Mouse (Mus musculus) embryonic facial prominence, embryonic 11.5 days (tissue): ENCODE measurements at regions not wholly inside any gene's neighbourhood (a gene's known extent, or its start where the extent isn't known, plus 50 kb on each side); places are given as distances from the start of the nearest gene placed in this dataset.

Experiments
- ATAC-seq: fragments of 200-750 bp; cut with Nextera tagmentation; replicated peaks from 2 replicates; pipeline ENCODE4 v1.8.0; 2017; ENCODE audit warnings: low read depth; ENCODE audit not compliant: insufficient number of reproducible peaks, low FRiP score, low TSS enrichment
- DNase-seq: peaks from one replicate; pipeline ENCODE4 v3.0.0-alpha.2; 2015; ENCODE audit warnings: low spot score
- H3K27ac ChIP-seq: fragments of 300-500 bp; sonication (generic); replicated peaks from 2 replicates; pipeline ENCODE4 v1.5.1; 2014; ENCODE audit warnings: mild to moderate bottlenecking, low read depth, low read length, control low read depth
- H3K27me3 ChIP-seq: fragments of 300-500 bp; sonication (generic); 2 replicates; pipeline ENCODE4 v1.6.1; 2014; ENCODE audit warnings: mild to moderate bottlenecking, low read length, moderate library complexity, mixed read lengths; ENCODE audit not compliant: control insufficient read depth, insufficient read depth
- H3K36me3 ChIP-seq: fragments of 300-500 bp; sonication (generic); replicated peaks from 2 replicates; pipeline ENCODE4 v1.6.1; 2014; ENCODE audit warnings: low read depth, mild to moderate bottlenecking, low read length, moderate library complexity, mixed read lengths; ENCODE audit not compliant: control insufficient read depth, insufficient read depth
- H3K4me1 ChIP-seq: fragments of 300-500 bp; sonication (generic); 2 replicates; pipeline ENCODE4 v1.6.1; 2014; ENCODE audit warnings: low read length, mixed read lengths; ENCODE audit not compliant: control insufficient read depth, insufficient read depth
- H3K4me2 ChIP-seq: fragments of 300-500 bp; sonication (generic); 2 replicates; pipeline ENCODE4 v1.6.1; 2014; ENCODE audit warnings: low read depth, mild to moderate bottlenecking, control low read depth, low read length, moderate library complexity
- H3K4me3 ChIP-seq: fragments of 300-500 bp; sonication (generic); 2 replicates; pipeline ENCODE4 v1.5.1; 2014; ENCODE audit warnings: low read depth, low read length, control low read depth
- H3K9ac ChIP-seq: fragments of 300-500 bp; sonication (generic); replicated peaks from 2 replicates; pipeline ENCODE4 v1.6.1; 2014; ENCODE audit warnings: mild to moderate bottlenecking, control low read depth, low read length
- H3K9me3 ChIP-seq: fragments of 300-500 bp; sonication (generic); replicated peaks from 2 replicates; pipeline ENCODE4 v1.6.1; 2016; ENCODE audit warnings: mild to moderate bottlenecking, low read length, inconsistent platforms, mixed read lengths; ENCODE audit not compliant: control insufficient read depth
- WGBS: fragments of 180-500 bp; shearing (Covaris S2); extraction: QIAGEN DNeasy Blood & Tissue Kit; methylation state at CpG from one replicate; pipeline ENCODE4 v1.1.7; 2014; 5-methylcytosine and 5-hydroxymethylcytosine counted together

DNA sequence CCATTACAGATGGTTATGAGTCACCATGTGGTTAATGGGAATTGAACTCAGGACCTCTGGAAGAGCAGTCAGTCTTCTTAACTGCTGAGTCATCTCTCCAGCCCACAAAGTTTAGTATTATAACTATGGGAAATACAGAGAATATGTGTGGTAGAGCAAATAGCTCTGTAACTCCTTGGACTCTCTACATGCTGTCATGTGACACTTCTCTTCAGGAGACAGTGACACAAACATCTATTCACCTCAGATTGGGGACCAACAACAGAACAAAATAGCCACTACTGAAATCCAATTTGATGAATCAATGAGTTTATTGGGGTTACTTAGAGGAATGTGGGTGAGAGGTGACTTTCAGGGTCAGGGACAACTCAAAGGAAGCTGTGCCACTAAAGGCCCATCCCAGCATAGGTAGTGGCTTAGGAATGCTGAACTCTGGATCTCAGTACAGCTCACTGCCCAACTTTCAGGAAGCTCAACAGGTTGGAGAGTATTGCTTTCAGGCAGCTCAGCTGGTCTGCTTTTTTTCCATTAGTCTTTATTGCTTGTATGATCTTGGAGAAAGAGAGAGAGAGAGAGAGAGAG lies 71.8 kb upstream of the Ralgapa2 start:
- H3K4me2 ChIP-seq = no peak overlapping the region
- H3K9ac ChIP-seq = no peak overlapping the region
- H3K27ac ChIP-seq = no peak overlapping the region
- H3K36me3 ChIP-seq = no peaks in the 10 kb centered on the region
- H3K4me3 ChIP-seq = no peak overlapping the region
- ATAC-seq = no peak
- no peaks in the 10 kb centered on the region for H3K9me3 ChIP-seq
- H3K27me3 ChIP-seq = no peaks in the 10 kb centered on the region
- no peaks in the 10 kb centered on the region for H3K4me1 ChIP-seq
- DNase-seq = no peak

DNA sequence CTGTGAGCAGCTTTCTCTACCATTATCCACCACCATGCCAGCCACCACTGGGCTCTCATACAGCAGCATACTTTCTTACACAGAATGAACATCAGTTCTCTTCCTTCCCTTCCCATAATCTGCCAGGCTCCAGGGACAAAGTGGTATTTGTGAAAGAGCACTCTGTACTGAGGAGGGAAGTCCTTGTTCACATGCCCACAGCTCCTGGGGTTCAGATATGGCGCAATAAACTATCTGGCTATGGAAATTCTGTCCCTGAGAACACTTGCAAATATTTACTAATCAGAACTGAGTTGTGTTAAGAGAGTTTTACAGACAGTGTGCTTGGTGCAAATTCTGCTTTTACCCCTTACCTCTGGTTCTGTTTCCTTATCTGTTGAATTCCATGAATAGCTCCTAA lies 74.2 kb upstream of the Ralgapa2 start:
- H3K36me3 ChIP-seq = no peaks in the 10 kb centered on the region
- ATAC-seq (no peak), DNase-seq (no peak)
- H3K9me3 ChIP-seq = no peaks in the 10 kb centered on the region
- no peak overlapping the region for H3K4me3 ChIP-seq
- WGBS = 82% methylated on average over 1 of the region's 1 CpGs
- H3K9ac ChIP-seq = no peak overlapping the region
- H3K27me3 ChIP-seq = no peaks in the 10 kb centered on the region
- no peak overlapping the region for H3K4me2 ChIP-seq
- H3K27ac ChIP-seq = no peak overlapping the region
- H3K4me1 ChIP-seq = no peaks in the 10 kb centered on the region

DNA sequence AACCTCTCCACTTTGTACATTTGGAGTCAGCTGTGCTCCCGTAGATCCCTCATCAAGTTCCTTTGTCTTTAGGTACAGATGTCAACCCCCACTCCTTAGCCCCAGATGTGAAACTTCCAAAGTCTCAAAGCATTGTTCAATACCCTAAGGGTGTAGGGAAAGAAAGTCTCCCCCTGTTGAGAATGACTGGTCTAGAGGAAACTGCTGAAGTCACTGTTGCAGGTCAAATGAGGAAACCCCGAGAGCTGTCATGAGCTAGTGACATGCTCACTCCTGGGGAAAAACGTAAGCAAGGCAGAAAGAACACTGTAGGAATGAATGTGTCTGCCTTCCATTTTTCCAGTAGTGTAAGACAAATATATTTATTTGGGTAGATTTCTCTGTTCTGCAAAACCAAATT lies 74.8 kb upstream of the Ralgapa2 start:
- Histone ChIP-seq H3K4me1 (no peaks in the 10 kb centered on the region), H3K36me3 (no peaks in the 10 kb centered on the region), H3K9me3 (no peaks in the 10 kb centered on the region), H3K4me3 (no peak overlapping the region), H3K27me3 (no peaks in the 10 kb centered on the region), H3K9ac (no peak overlapping the region), H3K27ac (no peak overlapping the region), H3K4me2 (no peak overlapping the region)
- 43% methylated on average over 3 of the region's 3 CpGs for WGBS
- no peak for ATAC-seq
- DNase-seq = no peak

DNA sequence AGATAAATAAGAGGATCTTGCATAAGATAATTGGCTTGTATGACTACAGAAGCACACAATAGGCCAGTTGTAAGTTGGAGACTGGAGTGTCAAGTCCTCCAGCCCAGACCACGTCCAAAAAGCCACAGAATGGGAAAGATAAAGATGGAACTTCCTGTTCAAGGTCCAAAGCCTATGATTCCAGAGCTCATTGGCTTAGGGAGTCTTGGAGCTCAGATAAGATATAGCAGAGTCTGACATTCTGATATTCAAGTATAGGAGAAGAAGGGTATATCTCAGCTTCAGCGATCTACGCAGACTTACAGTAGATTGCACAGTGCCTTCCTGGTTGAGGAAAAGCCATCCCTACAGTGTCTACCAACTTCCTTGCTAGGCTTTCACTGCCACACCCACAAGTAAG lies 77.7 kb upstream of the Ralgapa2 start:
- H3K4me3 ChIP-seq = no peak overlapping the region
- ATAC-seq = no peak
- no peaks in the 10 kb centered on the region for H3K36me3 ChIP-seq
- no peak overlapping the region for H3K27ac ChIP-seq
- no peaks in the 10 kb centered on the region for H3K4me1 ChIP-seq
- no peak for DNase-seq
- no peaks in the 10 kb centered on the region for H3K9me3 ChIP-seq
- no peaks in the 10 kb centered on the region for H3K27me3 ChIP-seq
- 86% methylated on average over 3 of the region's 3 CpGs for WGBS
- H3K4me2 ChIP-seq = no peak overlapping the region
- H3K9ac ChIP-seq = no peak overlapping the region

DNA sequence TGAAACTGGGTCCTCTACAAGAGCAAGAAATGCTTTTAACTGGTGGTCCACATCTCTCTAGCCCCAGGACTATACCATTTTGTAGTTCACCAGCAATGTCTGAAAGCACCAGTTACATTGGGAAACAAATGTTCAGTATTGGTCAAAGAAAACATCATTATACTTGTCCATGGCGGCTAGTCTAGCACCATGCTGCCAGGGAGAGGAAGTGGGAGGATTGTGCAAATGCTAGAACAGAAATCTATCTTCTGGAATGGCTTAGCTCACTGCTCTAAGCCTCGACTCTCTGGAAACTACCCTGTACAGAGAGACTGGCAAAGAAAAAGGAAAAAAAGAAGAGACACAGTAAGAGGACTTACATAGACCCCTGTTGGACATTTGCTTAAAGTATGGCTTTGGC lies 81.1 kb upstream of the Ralgapa2 start:
- no peak for ATAC-seq
- 63% methylated on average over 2 of the region's 2 CpGs for WGBS
- no peak overlapping the region for H3K27ac ChIP-seq

GRCm38 (mm10) chr2:146594212-146594611 lies 82.1 kb upstream of the Ralgapa2 start:
- no peak overlapping the region for H3K9ac ChIP-seq
- ATAC-seq (no peak), DNase-seq (no peak)
- no peaks in the 10 kb centered on the region for H3K4me1 ChIP-seq
- WGBS = 73% methylated on average over 4 of the region's 4 CpGs
- no peaks in the 10 kb centered on the region for H3K36me3 ChIP-seq
- H3K27ac ChIP-seq = no peak overlapping the region
- H3K9me3 ChIP-seq = no peaks in the 10 kb centered on the region
- H3K27me3 ChIP-seq = no peaks in the 10 kb centered on the region
- H3K4me3 ChIP-seq = no peak overlapping the region
- H3K4me2 ChIP-seq = no peak overlapping the region

More for the DNA sequence above, 81.1 kb upstream of the Ralgapa2 start:
- no peak for DNase-seq
- H3K27me3 ChIP-seq = no peaks in the 10 kb centered on the region
- no peak overlapping the region for H3K4me2 ChIP-seq
- H3K9me3 ChIP-seq = no peaks in the 10 kb centered on the region
- H3K4me1 ChIP-seq = no peaks in the 10 kb centered on the region
- no peak overlapping the region for H3K9ac ChIP-seq
- H3K36me3 ChIP-seq = no peaks in the 10 kb centered on the region
- no peak overlapping the region for H3K4me3 ChIP-seq

DNA sequence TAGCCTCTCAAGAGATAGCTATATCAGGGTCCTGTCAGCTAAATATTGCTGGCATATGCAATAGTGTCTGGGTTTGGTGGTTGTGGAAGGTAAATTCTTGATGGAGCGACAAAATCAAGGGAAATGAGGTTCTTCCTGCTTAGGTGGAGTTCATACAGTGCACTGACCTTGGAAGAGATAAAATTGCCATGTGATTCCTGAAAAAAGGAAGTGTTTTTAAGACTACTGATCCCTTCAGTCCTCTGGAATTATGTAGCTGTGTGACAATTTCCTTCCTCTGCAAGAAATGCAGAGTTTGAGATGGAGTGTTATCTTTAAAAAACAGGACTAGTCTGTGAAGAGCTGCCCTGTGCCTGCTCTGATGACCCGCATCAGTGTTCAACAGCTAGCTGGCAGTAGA lies 83.5 kb upstream of the Ralgapa2 start:
- 84% methylated on average over 2 of the region's 2 CpGs for WGBS
- H3K9me3 ChIP-seq = no peaks in the 10 kb centered on the region

DNA sequence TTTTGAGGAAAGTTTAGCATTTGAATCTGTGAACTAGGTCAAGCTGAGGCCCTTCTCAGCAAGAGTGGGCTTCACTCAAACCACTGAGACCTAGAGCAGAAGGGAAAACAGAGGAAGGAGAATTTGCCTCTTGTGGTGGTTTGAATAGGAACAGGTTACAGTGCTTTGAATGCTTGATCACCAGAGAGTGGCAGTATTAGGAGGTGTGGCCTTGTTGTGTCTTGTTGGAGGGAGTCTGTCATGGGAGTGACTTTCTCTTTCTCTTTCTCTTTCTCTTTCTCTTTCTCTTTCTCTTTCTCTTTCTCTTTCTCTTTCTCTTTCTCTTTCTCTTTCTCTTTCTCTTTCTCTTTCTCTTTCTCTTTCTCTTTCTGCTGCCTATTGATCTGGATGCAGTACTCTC lies 94.0 kb upstream of the Ralgapa2 start:
- no peak overlapping the region for H3K4me2 ChIP-seq
- no peaks in the 10 kb centered on the region for H3K4me1 ChIP-seq
- no peak overlapping the region for H3K4me3 ChIP-seq
- no peak for ATAC-seq
- no peaks in the 10 kb centered on the region for H3K27me3 ChIP-seq
- H3K27ac ChIP-seq = no peak overlapping the region
- H3K36me3 ChIP-seq = no peaks in the 10 kb centered on the region
- no peak for DNase-seq
- no peak overlapping the region for H3K9ac ChIP-seq
- no peaks in the 10 kb centered on the region for H3K9me3 ChIP-seq

More for the DNA sequence above, 83.5 kb upstream of the Ralgapa2 start:
- DNase-seq (no peak), ATAC-seq (no peak)
- Histone ChIP-seq H3K36me3 (no peaks in the 10 kb centered on the region), H3K27ac (no peak overlapping the region), H3K27me3 (no peaks in the 10 kb centered on the region), H3K4me1 (no peaks in the 10 kb centered on the region), H3K4me3 (no peak overlapping the region), H3K4me2 (no peak overlapping the region), H3K9ac (no peak overlapping the region)
